Mouse (Mus musculus): ENCODE results near the gene Nlrp10.
A peak's percentile ranks its signal among the peaks of the same experiment; 100 is the strongest.

The Nlrp10 gene

DNA sequence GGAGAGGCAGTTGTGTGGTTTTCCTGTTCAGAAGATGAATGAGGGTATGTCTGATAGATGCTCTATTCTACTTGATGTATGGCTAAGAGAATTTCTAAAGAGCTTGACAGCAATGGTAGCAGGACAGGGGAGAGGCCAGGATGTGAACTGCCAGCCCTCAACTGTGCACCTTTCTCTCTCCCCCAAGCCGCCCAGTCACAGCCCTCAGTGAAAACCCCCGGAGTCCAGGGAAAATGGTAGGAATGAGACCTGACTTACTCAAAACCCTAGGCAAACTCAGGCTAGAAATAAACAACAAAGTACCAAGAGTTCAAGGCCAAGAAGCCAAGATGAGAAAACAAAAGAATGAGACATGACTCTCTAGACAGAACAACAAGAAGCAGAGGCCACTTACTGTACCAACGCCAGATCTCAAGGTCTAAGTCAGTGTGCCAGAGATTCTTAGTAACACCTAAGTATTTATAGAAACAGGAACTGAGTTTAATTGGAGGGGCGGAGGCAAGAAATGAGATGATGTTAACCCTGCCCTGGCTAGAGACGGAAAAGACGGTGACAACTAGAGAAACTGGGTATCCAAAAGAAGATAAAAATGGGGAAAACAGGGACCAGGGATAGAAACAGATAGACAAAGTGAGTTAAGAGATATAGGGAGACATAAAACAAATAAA is at the start of gene Nlrp10:
Gene Nlrp10, minus strand, starts transcription at position 453 of the 668 bp plus-strand sequence.
- DNase-seq (ENCODE audit: low read depth, low spot score): no peak

DNA sequence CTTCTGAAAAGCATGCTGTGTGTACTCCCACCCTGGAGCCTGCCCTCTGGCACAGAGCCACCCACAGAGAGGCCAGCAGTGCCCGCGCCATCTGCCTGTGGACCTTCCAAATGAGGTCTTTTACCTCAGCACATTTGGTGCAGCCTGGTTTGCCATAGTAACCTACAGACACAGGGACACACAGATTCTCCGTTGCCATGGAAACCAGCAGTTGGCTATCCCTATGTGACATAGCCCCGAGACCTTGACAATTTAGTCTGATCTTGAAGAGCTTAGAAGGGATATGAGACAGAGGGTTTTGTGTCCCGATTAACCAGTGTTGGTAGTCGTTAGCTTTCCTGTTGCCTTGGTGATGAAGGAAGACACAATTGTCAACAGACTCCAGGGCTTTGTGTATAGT is 42.3 kb upstream of the Nlrp10 start:
- DNase-seq (ENCODE audit: low read depth, low spot score): no peak

DNA sequence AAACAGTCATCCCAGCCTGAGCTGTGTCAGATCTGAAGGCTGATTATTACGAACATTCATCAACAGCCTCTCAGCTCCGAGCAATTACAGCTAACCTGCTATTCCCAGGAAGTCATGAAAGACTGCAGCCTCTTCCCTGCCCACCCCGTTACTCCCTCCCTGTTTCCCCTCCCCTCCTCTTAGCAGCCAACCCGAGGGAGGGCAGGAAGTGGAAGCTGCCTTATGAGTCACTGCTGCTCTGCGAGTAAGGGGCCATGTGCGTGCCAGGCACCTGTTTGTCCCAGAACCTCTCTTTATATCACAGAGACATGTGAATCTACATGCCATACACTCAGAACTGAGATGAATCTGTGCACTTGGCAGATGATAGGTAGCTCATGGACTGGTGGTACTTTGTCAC is 38.2 kb upstream of the Nlrp10 start:
- no peak for DNase-seq (ENCODE audit: low read depth, low spot score)

DNA sequence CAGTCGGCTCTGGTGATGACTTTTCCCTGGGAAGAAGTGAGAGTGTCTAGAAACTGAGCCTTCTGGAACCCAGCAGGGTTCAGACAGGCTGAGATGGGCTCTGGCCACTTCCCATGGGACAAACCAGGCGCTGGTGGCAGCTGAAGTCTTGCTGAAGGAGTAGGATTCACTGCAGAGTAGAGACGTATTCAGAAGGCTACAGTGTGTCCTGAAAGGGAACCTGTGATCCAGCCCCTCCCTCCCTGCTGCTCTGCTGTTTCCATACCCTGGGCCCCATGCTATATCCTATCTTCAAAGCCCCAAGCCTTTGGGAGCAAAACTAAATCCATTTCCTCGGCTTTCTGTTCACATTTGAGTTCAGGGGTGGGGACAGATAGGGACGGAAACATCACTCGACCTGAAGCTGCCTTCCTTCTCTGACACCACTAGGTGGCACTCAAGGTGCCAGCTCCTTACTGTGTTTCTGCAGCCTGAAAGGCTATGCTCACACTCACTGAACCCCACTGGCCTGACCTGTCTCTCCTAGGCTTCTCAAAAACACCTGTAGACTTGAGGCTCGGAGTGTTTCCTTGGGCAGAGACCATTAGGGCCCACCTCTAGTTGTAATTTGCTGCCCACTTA is 36.9 kb upstream of the Nlrp10 start:
- no peak for DNase-seq (ENCODE audit: low read depth, low spot score)

DNA sequence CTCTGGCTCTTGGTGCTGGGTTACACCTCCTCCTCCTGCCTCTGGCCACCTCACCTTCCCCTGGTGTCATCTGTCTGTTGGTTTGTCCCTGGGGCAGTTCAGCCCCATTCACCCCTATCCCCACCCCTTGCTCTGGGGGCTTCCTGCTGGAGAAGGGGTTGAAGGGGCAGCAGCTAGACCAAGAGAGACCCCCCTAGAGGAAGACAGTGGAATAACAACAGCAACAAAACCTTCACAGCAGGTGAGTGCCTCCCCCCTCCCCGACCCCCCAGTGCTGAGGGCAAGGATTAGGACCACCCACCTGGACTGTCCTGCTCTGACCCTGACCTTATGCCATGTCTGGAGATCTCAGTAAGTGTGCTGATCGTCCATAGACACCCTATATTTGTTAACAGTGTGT is 36.0 kb upstream of the Nlrp10 start:
- no peak for DNase-seq (ENCODE audit: low read depth, low spot score)

DNA sequence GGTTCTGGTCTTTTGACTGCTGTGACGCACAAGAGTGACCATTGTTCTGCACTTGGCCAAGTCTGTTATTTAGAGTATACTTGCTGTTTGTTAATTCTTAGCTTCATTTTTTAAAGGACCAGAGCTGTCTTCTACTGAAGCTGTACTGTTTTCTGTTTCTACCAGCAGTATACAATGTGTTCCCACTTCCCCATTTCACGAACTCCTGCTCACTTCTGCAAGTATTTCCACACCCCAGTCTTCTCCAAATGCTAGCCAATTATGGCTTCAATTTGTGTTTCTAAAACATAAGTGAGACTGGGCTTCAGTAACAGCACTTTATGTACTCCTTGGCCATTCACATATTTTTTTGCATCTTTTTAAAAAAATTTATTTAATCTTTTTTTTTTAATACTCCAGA is 27.8 kb upstream of the Nlrp10 start:
- DNase-seq (ENCODE audit: low read depth, low spot score): no peak

DNA sequence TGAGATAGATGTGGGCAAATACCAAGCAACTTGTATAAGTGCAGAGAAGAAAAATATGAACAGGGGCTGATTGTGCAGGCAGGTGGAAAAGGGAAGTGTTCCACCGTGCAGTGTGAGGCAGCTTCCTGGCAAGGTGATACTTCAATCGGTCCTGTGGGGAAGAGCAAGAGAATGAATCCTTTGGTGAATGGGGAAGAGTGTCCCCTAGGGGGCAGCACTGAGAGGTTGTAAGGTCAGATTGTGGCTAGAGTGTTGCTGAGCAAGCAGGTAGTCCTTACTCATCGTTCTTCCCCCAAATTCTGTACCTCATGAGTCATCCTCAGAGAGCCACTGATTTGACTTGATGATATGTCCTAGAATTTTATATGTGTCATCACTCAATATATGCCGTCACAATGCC is 24.2 kb upstream of the Nlrp10 start:
- peak; percentile 16 for DNase-seq (ENCODE audit: low read depth, low spot score)

DNA sequence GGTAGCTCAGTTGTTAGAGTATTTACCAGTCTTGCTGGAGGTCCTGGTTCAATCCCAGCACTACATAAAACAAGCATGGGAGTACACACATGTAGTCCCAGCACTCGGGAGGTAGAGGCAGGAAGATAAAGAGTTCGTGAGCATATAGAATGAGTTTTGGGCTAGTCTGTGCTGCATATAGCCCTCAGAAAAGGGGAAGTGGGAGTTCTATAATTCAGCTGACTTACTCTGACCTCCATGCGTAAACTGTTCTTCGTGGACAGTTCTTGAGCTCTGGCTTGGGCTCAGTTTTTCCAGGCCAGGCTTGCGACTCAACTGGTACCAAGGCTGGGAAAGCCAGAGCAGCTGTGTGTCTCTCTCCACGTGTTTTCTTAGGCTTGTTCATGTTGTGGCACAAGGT is 22.8 kb upstream of the Nlrp10 start:
- no peak for DNase-seq (ENCODE audit: low read depth, low spot score)

DNA sequence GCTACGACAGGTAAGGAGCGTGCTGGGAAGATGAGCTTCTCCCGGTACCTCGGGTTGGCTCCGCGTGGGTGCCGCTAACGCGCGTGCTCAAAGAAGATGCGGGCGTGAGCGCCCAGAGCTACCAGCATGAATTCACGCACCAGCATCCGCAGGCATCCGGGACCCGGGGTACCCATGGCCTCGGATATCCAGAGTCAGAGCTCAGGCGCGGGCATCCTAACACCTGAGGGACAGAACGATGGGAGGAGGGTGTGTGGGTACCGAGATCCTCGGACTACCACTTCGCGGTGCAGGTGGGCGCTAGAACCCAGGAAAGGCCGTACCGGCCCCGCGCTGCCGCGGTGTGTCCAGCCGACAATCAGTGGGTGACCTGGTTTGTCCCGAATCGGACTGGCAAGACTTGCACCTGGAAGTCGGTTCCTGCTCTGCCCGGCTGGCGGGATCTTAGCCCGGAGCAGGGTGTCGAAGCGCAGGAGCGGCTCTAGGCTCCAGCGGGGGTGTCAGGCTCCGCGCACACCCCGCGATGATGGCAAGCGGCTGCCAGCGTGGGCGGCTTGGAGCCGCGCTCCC is 20.9 kb upstream of the Nlrp10 start:
- no peak for DNase-seq (ENCODE audit: low read depth, low spot score)

DNA sequence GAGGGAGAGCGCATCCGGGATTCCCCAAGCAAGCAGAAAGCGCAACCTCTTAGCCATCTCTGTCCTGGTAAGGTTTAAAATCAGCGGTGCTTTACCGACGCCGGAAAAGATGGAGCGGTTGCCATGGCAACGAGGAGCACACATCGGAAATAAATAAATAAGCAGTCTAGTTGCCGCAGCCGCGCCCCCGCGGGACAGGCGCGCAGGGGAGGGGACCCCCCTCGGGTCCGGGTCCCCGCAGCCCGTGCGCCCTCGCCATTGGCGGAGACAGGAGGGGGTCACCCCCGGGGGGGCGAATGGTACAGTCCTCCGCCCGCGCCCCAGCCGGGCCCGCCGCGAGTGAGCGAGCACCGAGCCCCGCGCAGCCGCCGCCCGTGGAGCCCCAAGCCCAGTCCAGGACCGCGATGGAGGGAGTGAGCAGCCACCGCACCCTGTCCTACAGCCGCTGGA is 20.4 kb upstream of the Nlrp10 start, which contains the start of gene Tub:
Gene Tub, plus strand, starts transcription at position 27 of the 450 bp plus-strand sequence.
- DNase-seq (ENCODE audit: low read depth, low spot score): no peak

DNA sequence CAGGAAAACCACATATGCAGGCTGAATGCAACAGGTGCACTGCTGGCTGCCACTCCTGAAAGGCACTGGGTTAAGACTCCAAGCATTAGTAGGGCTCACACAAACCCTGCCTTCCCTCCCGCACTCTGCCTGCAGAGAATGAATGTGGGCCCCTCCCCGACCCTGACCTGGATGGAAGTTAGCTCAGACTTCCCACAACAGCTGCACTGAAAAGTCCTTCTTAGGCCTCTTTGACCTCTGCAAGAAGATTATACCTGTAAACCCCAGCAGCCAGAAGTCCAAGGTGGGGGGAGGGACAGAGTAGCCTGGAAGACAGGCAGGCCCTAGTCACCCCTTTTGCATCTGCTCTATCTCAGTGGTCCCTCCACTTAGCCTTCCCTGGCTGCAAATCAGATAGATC is 19.3 kb upstream of the Nlrp10 start:
- DNase-seq (ENCODE audit: low read depth, low spot score): no peak

DNA sequence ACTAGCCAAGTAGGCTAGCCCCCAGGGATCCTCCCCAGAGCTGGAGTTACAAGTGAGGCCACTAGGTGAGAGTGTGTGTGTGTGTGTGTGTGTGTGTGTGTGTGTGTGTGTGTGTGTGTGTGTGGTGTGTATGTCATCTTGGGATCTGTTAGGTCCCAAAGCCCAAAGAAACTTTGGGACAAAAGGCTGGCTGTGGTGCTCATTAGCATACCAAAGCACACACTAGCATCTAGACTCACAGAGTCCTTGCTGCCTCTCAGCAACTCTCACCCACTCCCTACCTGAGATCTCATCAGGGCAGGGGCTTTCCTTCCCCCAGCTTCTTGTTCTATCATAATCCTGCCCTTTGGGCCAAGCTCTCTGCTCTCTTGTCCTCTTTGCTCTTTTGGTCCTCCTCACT is 18.6 kb upstream of the Nlrp10 start:
- no peak for DNase-seq (ENCODE audit: low read depth, low spot score)

DNA sequence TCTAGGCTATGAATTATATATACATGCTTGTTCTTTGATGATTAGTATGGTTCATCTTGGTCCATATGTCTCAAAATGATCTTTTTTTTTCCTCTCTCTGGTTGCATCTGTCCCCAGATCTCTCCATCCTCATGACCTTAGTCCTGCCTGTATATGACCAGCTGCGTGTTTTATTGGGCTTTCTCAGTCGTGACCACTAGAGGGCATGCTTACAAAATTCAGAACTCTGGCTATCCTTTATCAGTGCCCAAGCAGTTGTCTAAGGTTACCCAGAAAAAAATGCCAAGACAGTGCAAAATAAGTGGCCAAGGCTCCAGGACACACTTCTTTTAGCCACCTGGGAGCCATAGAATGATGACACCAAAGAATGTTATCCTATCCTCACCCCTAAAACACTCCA is 14.0 kb upstream of the Nlrp10 start:
- peak; percentile 24 for DNase-seq (ENCODE audit: low read depth, low spot score)

DNA sequence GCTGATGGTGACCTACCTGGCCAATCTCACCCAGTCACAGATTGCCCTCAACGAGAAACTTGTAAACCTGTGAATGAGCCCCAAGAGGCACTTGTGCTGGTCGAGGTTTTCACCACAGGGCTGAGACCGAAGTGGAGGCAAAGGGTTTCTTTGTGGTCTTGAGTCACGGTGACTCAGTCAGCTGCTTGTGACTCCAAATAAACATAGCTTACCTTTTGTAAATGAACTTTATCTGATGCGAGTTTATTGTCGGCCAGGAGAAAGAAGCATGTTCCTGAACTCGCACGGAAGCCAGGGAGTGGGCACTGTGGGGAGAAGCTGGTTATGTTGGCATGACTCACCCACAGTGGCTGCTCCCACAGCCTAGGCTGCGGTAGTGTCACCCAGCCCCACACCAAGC is 11.5 kb upstream of the Nlrp10 start:
- DNase-seq (ENCODE audit: low read depth, low spot score): no peak

DNA sequence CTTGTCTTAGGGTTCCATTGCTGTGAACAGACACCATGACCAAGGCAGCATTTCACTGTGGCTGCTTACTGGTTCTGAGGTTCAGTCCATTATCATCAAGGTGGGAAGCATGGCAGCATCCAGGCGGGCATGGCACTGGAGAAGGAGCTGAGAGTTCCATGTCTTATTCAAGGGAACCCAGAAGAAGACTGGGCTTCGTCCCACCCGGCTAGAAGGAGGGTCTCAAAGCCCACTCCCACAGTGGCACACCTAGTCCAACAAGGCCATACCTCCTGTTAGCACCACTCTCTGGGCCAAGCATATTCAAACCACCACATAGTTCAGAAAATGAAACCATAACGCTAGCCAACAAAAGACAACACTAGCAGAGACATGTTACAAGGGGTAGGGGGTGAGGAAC is 6.6 kb upstream of the Nlrp10 start:
- DNase-seq (ENCODE audit: low read depth, low spot score): no peak

DNA sequence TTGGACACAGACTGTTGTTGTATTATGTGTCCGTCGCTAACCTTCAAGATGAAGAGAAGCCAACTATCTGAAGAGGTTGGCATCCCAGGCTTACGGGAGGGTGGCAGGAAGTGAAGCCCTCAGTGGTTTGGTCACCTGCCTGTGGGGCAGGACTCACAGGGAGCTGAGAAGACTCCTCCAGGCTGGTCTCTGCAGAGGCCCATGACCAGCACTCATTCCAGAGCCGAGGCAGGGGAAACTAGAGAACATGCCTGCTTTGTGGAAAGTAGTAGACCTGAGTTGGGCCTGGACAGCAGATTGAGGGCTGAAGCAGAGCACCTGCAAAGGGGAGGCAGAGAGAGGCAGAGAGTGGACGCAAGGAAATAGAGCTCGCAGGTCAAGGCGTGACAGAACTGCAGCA is 5.4 kb upstream of the Nlrp10 start:
- DNase-seq (ENCODE audit: low read depth, low spot score): no peak

DNA sequence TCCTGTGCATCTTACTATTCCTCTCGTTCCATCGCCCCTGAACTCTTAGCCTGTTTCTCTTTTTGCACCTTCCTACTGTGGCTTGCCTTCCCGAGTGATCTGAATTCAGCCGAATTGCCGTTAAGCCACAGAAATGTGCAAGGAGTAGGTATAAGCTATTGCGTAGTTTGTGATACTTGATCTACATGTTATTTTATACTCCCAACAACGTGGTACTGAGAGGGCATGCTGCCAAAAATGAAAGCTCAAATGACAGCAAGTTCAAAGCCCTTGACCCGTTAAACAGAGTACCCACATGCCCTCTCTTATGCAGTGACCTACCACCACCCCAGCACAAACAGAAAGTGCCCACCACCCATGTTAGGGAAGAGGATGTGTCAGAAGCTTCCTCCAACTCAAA is 4.9 kb upstream of the Nlrp10 start:
- no peak for DNase-seq (ENCODE audit: low read depth, low spot score)

DNA sequence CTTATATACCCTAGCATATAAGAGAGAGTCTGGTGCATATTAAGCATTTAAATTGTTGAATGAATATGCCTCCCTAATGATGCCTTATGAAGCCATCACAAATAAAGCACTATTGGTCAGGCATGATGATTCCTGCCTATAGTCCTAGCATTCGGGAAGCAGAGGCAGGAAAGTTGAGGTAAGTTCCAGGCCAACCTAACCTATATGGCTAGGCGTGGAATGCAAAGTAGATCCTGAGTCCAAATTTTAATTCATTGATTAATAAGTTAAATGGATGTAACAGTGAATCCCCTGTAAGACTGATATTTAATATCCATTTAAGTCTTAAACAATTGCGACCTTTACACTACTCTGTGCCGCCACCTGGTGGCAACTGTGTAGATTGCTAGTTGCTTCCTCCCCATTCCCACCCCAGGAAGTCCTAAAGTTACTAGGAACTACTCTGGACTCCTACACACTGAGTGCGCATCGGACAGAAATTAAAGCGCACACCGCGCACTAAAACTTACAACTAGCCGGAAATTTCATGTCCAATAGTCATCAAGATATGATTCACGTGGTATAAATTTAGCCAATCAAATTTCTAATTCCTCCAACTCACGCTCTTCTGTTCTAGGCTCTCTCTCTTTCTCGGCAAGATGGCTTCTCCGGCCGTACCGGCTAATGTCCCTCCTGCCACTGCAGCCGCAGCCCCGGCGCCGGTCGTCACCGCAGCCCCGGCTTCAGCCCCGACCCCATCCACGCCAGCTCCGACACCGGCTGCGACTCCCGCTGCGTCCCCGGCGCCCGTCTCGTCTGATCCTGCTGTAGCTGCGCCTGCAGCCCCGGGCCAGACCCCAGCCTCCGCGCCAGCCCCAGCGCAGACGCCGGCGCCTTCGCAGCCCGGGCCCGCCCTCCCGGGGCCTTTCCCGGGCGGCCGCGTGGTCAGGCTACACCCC is 4.1 kb upstream of the Nlrp10 start, which contains the start of gene Eif3f:
Gene Eif3f, plus strand, starts transcription at position 624 of the 938 bp plus-strand sequence.
- peak; percentile 90 for DNase-seq (ENCODE audit: low read depth, low spot score)

DNA sequence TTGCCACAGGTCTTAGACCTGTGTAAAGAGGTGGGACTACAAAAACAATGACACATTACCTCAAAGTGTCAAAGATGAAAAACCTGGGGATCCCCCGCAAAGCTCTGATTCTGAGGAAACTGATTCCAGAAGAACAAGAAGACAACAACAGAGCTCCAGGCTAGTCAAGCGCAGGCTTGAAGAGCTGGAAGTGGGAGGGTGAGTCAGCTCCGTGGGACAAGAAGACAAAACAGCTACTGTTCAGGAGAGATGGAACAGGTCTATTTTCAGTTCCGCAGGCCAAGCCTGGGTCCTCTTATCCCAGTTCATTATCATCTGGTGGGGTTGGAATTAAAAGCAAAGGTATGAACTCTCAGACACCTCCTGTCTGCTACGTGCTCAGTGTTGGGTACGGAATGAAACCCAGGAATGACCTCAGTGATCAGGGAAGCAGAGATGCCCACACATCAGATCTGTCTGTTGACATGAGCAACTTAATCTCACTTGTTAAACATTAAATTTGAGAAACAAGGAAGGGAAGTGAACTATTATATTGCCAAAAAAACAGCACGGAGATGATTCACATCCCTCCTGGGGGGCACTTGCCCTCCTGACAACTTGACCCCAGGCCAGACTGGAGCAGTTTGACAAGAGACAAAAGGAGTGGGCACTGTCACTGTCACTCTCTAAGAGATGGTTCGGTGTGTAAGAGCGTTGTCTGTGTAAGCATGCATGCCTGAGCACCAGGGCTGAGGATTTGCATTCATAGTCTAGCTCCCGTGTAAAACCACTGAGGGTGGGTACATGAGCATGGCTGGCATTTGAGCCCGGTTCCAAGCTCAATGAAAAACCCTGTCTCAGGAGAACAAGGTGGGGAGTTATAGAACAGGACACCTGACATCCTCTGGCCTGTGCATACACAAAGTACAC is 1.4 kb downstream of the Nlrp10 start:
- no peak for DNase-seq (ENCODE audit: low read depth, low spot score)

DNA sequence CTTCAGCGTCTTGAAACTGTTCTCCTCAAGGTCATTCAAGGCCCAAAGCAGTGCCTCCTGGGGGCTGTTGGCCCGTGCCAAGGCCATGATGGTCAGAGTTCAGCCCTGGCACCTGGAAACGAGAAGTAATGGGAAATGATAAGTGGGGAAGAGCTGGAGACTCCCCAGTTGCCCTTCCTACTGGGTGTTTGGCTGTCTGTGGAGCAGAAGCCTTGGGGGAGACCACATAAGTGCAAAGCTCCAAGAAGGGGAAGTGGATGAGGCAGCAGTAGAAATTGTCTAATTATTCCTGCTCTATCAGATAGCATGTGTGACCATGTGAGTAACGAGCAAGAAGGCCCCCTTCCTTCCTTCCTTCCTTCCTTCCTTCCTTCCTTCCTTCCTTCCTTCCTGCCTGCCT is 2.9 kb downstream of the Nlrp10 start:
- no peak for DNase-seq (ENCODE audit: low read depth, low spot score)

DNA sequence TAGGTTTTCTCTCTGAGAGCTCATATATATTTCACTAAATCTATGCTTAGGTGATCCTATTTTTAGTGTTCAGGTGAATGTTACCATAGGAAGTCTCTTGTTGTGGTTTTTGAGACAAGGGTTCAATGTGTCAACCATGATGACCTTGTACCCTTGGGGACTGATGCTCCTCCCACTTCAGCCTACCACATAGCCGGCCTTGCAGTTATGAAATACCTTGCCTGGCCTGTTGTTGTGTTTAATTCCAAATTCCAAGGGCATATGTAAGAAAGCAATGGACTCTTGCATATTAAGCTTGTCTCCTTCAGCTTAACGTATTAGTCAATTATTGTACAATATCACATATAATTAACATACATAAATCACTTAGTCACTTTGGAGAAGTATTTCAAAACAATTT is 26.0 kb downstream of the Nlrp10 start:
- DNase-seq (ENCODE audit: low read depth, low spot score): no peak
